In the genomic region with DNA sequence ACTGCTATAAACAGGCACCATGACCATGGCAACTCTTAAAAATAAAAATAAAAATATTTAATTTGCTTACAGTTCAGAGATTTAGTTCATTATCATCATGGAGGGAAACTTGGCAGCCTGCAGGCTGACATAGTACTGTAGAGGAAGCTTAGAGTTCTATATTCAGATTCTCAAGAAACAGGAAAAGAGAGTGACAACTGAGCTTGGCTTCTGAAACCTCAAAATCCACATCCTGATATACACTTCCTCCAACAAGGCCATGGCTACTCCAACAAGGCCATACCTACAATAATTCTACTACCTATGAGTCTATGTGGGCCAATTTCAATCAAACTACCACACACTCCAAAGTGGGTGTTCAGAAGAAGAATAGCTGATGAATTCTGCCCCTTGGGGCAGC, we compare ENCODE assay signal across 24 mouse cellular contexts.
DNase-seq lines count a peak whose midpoint lies in the region; ATAC-seq and TF ChIP-seq lines count a peak whose summit lies in the region.
"Had no signal": no experiment of that assay in that cellular context is flagged by ENCODE, and none has a peak within 500 bp of the region (broad histone marks: within the 10 kb centered on the region; RNA-seq: fewer than 3 reads in every experiment).

No protein-coding gene starts in this region.

- no peak for TF ChIP-seq POLR2A in kidney, adult 2 months (IDR thresholded peaks at IDR 0.05; ENCODE audit: low read depth, low read length)

- no peak overlapping the region for H3K4me3 ChIP-seq in forebrain, embryonic 16.5 days (replicated peaks; ENCODE audit: low read length)
- H3K4me3 ChIP-seq in kidney, adult 2 months (ENCODE audit: insufficient read depth, low read depth, low read length) = no peak overlapping the region
- H3K4me3 ChIP-seq: embryonic facial prominence, embryonic 15.5 days; erythroblast, embryonic 14.5 days; forebrain, embryonic 10.5 days; gastrocnemius, adult 2 months; hindbrain, embryonic 15.5 days had no signal

- no peaks in the 10 kb centered on the region for H3K27me3 ChIP-seq in forebrain, embryonic 16.5 days (replicated peaks; ENCODE audit: control insufficient read depth, insufficient read depth, low read length)
- no peaks in the 10 kb centered on the region for H3K27me3 ChIP-seq in kidney, adult 2 months (replicated peaks; ENCODE audit: control insufficient read depth, insufficient read depth, low read length)
- H3K27me3 ChIP-seq: embryonic facial prominence, embryonic 15.5 days; hindbrain, embryonic 15.5 days had no signal

- H3K36me3 ChIP-seq in forebrain, embryonic 16.5 days (ENCODE audit: control insufficient read depth, insufficient read depth) = no peaks in the 10 kb centered on the region
- H3K36me3 ChIP-seq in kidney, adult 2 months (ENCODE audit: control insufficient read depth, insufficient read depth, low read length) = no peaks in the 10 kb centered on the region
- H3K36me3 ChIP-seq: embryonic facial prominence, embryonic 15.5 days; forebrain, embryonic 10.5 days; G1E; hindbrain, embryonic 15.5 days had no signal

- H3K9ac ChIP-seq in forebrain, embryonic 16.5 days (replicated peaks; ENCODE audit: low read depth, low read length) = no peak overlapping the region
- H3K9ac ChIP-seq: embryonic facial prominence, embryonic 15.5 days; hindbrain, embryonic 15.5 days had no signal

- ATAC-seq in hematopoietic stem cell, adult 5-6 weeks (replicated peaks in 1 of 2; ENCODE audit: insufficient read depth in 1 of 2, low FRiP score in 2 of 2, low TSS enrichment in 1 of 2, low read depth in 1 of 2, poor library complexity in 2 of 2, severe bottlenecking in 2 of 2) = peak; percentile 98
- no peak for ATAC-seq in forebrain, embryonic 16.5 days
- ATAC-seq: activated CD4-positive, CD25-positive, alpha-beta regulatory T cell, adult 4 months; CD4-positive, CD25-positive, alpha-beta regulatory T cell, adult 4 months; forebrain, embryonic 14.5 days; intestine, embryonic 16.5 days had no signal

- no peak overlapping the region for H3K27ac ChIP-seq in forebrain, embryonic 16.5 days (ENCODE audit: low read length)
- H3K27ac ChIP-seq in kidney, adult 2 months (ENCODE audit: insufficient read depth, low read depth, low read length) = no peak overlapping the region
- H3K27ac ChIP-seq: embryonic facial prominence, embryonic 15.5 days; forebrain, embryonic 10.5 days; gastrocnemius, adult 2 months; hindbrain, embryonic 15.5 days had no signal

- peak; percentile 1 for DNase-seq in lung, postnatal 25 days (ENCODE audit: low spot score)
- DNase-seq in lung, postnatal 4 days = no peak
- peak; percentile 12 for DNase-seq in brain, adult 2 months (ENCODE audit: low read depth, low spot score)
- no peak for DNase-seq in frontal cortex, postnatal 14 days (ENCODE audit: low spot score in 2 of 2)
- no peak for DNase-seq in kidney, adult 2 months
- DNase-seq: adrenal gland, postnatal 14 days; B cell, adult 2 months; cerebellum, adult 2 months; cerebellum, postnatal 10 days; embryo, embryonic 11 days; gastrocnemius, adult 2 months; gastrocnemius, postnatal 36 days had no signal

- TF ChIP-seq CTCF in kidney, adult 2 months (conservative IDR thresholded peaks at IDR 0.05; ENCODE audit: insufficient read depth, insufficient read length, low read depth, low read length) = no peak

- peaks cover 7% of the 10 kb centered on the region for H3K4me1 ChIP-seq in forebrain, embryonic 16.5 days (replicated peaks; ENCODE audit: control insufficient read depth, insufficient read depth, low read length)
- no peaks in the 10 kb centered on the region for H3K4me1 ChIP-seq in kidney, adult 2 months (ENCODE audit: control insufficient read depth, insufficient read depth, low read length)
- H3K4me1 ChIP-seq: embryonic facial prominence, embryonic 15.5 days; forebrain, embryonic 10.5 days; hindbrain, embryonic 15.5 days had no signal

- H3K4me2 ChIP-seq in forebrain, embryonic 16.5 days (ENCODE audit: low read length) = no peak overlapping the region
- H3K4me2 ChIP-seq: embryonic facial prominence, embryonic 15.5 days; heart, embryonic 11.5 days; hindbrain, embryonic 15.5 days had no signal

- H3K9me3 ChIP-seq in forebrain, embryonic 16.5 days (ENCODE audit: control insufficient read depth, low read length) = no peaks in the 10 kb centered on the region
- H3K9me3 ChIP-seq: embryonic facial prominence, embryonic 15.5 days; forebrain, embryonic 10.5 days; hindbrain, embryonic 15.5 days had no signal

Comparison
In these comparisons a context has a peak if more than half of its experiments do, and no peak if none do; other contexts are left out.
1. DNase-seq: peak in lung, postnatal 25 days (single experiment) and brain, adult 2 months (single experiment); none in lung, postnatal 4 days (0 of 2), frontal cortex, postnatal 14 days (0 of 2) and kidney, adult 2 months (single experiment).